Mouse (Mus musculus) megakaryocyte, embryonic 14.5 days (primary cell): ENCODE measurements around the gene Creld2. TPM values are rescaled to one million over a fixed set of nuclear protein-coding genes. Genes with fewer than 3 reads are reported as not detected.

Experiments used
- H3K27me3 ChIP-seq: replicated peaks from 2 replicates; pipeline ENCODE3; 2012; ENCODE audit warnings: inconsistent platforms
- H3K36me3 ChIP-seq: replicated peaks from 2 replicates; pipeline ENCODE3; 2012; ENCODE audit warnings: low read length, inconsistent platforms, mixed read lengths
- H3K4me1 ChIP-seq: 2 replicates; pipeline ENCODE4 v1.6.1; 2012; ENCODE audit warnings: inconsistent platforms
- H3K4me3 ChIP-seq: replicated peaks from 2 replicates; pipeline ENCODE3; 2012; ENCODE audit warnings: moderate library complexity, mild to moderate bottlenecking, inconsistent platforms
- H3K9me3 ChIP-seq: 2 replicates; pipeline ENCODE4 v1.6.1; 2012; ENCODE audit warnings: inconsistent platforms
- FLI1 ChIP-seq: IDR thresholded peaks from 2 replicates; pipeline ENCODE4 v1.6.1; 2012; ENCODE audit warnings: low read length, inconsistent platforms, mixed read lengths
- GATA1 ChIP-seq: IDR thresholded peaks from 3 replicates; pipeline ENCODE4 v1.6.1; 2012; ENCODE audit warnings: mixed read lengths, low read length, inconsistent platforms, borderline replicate concordance
- polyA plus RNA-seq: library from polyadenylated mRNA; stranded (reverse); fragments of >175 nt; gene quantifications from 2 replicates; pipeline ENCODE4 v1.2.3, GENCODE M21; 2012; ENCODE audit warnings: low replicate concordance; ENCODE audit not compliant: insufficient read depth

Creld2 gene
- polyA plus RNA-seq, 1 experiment: 51.3 TPM

- TF ChIP-seq GATA1: no peak
- TF ChIP-seq FLI1: no peak
- peaks cover 56% of the 10 kb centered on the region for H3K4me1 ChIP-seq
- H3K9me3 ChIP-seq: no peaks in the 10 kb centered on the region
- no peak overlapping the region for H3K4me3 ChIP-seq
- H3K27me3 ChIP-seq: peaks cover 52% of the 10 kb centered on the region
- peaks cover 4% of the 10 kb centered on the region for H3K36me3 ChIP-seq
Measured at GRCm38 (mm10) chr15:88859206-88859970, 39.9 kb downstream of the Creld2 start.

GRCm38 (mm10) chr15:88860781-88861180 lies 41.3 kb downstream of the Creld2 start:
- H3K9me3 ChIP-seq: no peaks in the 10 kb centered on the region
- peaks cover 16% of the 10 kb centered on the region for H3K36me3 ChIP-seq
- H3K27me3 ChIP-seq: peaks cover 43% of the 10 kb centered on the region
- no peak overlapping the region for H3K4me3 ChIP-seq
- no peak for TF ChIP-seq FLI1
- TF ChIP-seq GATA1: no peak
- peaks cover 53% of the 10 kb centered on the region for H3K4me1 ChIP-seq

- H3K4me1 ChIP-seq: peaks cover 59% of the 10 kb centered on the region
- H3K4me3 ChIP-seq: peak within 1 kb of the TSS; percentile 98
Measured at GRCm38 (mm10) chr15:88861772-88862622, 42.6 kb downstream of the Creld2 start, which contains the start of gene Pim3. Gene Pim3, plus strand, starts transcription at chr15:88862186.

GRCm38 (mm10) chr15:88862881-88863694 lies 43.6 kb downstream of the Creld2 start:
- H3K27me3 ChIP-seq: peaks cover 22% of the 10 kb centered on the region
- H3K4me1 ChIP-seq: peaks cover 70% of the 10 kb centered on the region
- H3K4me3 ChIP-seq: peak overlapping the region; percentile 98
- H3K9me3 ChIP-seq: no peaks in the 10 kb centered on the region
- TF ChIP-seq GATA1 (no peak), FLI1 (no peak)
- peaks cover 31% of the 10 kb centered on the region for H3K36me3 ChIP-seq

More at GRCm38 (mm10) chr15:88861772-88862622, 42.6 kb downstream of the Creld2 start, which contains the start of gene Pim3:
- Histone ChIP-seq H3K36me3 (peaks cover 28% of the 10 kb centered on the region), H3K9me3 (no peaks in the 10 kb centered on the region), H3K27me3 (peaks cover 33% of the 10 kb centered on the region)
- peak; percentile 10; the same call in 1 of the 2 replicates for TF ChIP-seq FLI1
- no peak for TF ChIP-seq GATA1

- peaks cover 74% of the 10 kb centered on the region for H3K4me1 ChIP-seq
- no peaks in the 10 kb centered on the region; the same call in 1 of the 2 replicates for H3K9me3 ChIP-seq
- peak overlapping the region; percentile 98 for H3K4me3 ChIP-seq
- peaks cover 16% of the 10 kb centered on the region for H3K27me3 ChIP-seq
- H3K36me3 ChIP-seq: peaks cover 31% of the 10 kb centered on the region
- TF ChIP-seq FLI1: no peak
- TF ChIP-seq GATA1: no peak
Measured at GRCm38 (mm10) chr15:88863695-88864231, 44.3 kb downstream of the Creld2 start.

- TF ChIP-seq GATA1 (no peak), FLI1 (no peak)
- Histone ChIP-seq H3K9me3 (no peaks in the 10 kb centered on the region; the same call in 1 of the 2 replicates), H3K4me1 (peaks cover 70% of the 10 kb centered on the region), H3K4me3 (peak overlapping the region; percentile 98), H3K27me3 (peaks cover 11% of the 10 kb centered on the region), H3K36me3 (peaks cover 31% of the 10 kb centered on the region)
Measured at GRCm38 (mm10) chr15:88864270-88865030, 45.0 kb downstream of the Creld2 start.

- H3K4me3 ChIP-seq: peak overlapping the region; percentile 98
- peaks cover 31% of the 10 kb centered on the region for H3K36me3 ChIP-seq
- H3K9me3 ChIP-seq: no peaks in the 10 kb centered on the region; the same call in 1 of the 2 replicates
- peaks cover 9% of the 10 kb centered on the region for H3K27me3 ChIP-seq
- H3K4me1 ChIP-seq: peaks cover 70% of the 10 kb centered on the region
- TF ChIP-seq GATA1: no peak
- TF ChIP-seq FLI1: no peak
Measured at GRCm38 (mm10) chr15:88865061-88865460, 45.6 kb downstream of the Creld2 start.

GRCm38 (mm10) chr15:88865888-88866695 lies 46.6 kb downstream of the Creld2 start:
- no peaks in the 10 kb centered on the region; the same call in 1 of the 2 replicates for H3K9me3 ChIP-seq
- H3K4me1 ChIP-seq: peaks cover 66% of the 10 kb centered on the region
- peaks cover 31% of the 10 kb centered on the region for H3K36me3 ChIP-seq
- no peak overlapping the region for H3K4me3 ChIP-seq
- peaks cover 14% of the 10 kb centered on the region for H3K27me3 ChIP-seq
- no peak for TF ChIP-seq FLI1
- no peak for TF ChIP-seq GATA1
